Mouse (Mus musculus): Measurements from ENCODE around the gene Slc17a7. TPM values are rescaled to one million over a fixed set of nuclear protein-coding genes. Genes with fewer than 3 reads are reported as not detected.

Slc17a7 gene
- polyA plus RNA-seq, 1 experiment, result 34.1 TPM

GRCm38 (mm10) chr7:45139904-45140723 is 23.6 kb upstream of the Slc17a7 start:
- Histone ChIP-seq H3K36me3 (ENCODE audit: control insufficient read depth, insufficient read depth, low read length) (no peaks in the 10 kb centered on the region), H3K27me3 (ENCODE audit: control insufficient read depth, insufficient read depth, low read length) (no peaks in the 10 kb centered on the region), H3K4me1 (ENCODE audit: control insufficient read depth, insufficient read depth, low read length) (peaks cover 2% of the 10 kb centered on the region), H3K27ac (ENCODE audit: control insufficient read depth, insufficient read depth, low read depth, low read length) (no peak overlapping the region), H3K4me3 (ENCODE audit: control insufficient read depth, low read depth, low read length) (no peak overlapping the region)
- TF ChIP-seq CTCF (IDR thresholded peaks at IDR 0.05; ENCODE audit: control insufficient read depth, insufficient read depth, insufficient replicate concordance, low read depth, low read length) (no peak), POLR2A (IDR thresholded peaks at IDR 0.05; ENCODE audit: control insufficient read depth, low read depth, low read length) (no peak)

- H3K4me3 ChIP-seq (ENCODE audit: control insufficient read depth, low read depth, low read length), result no peak overlapping the region
- no peaks in the 10 kb centered on the region for H3K36me3 ChIP-seq (ENCODE audit: control insufficient read depth, insufficient read depth, low read length)
- no peaks in the 10 kb centered on the region; the same call in none of the 2 replicates for H3K4me1 ChIP-seq (ENCODE audit: control insufficient read depth, insufficient read depth, low read length)
- H3K27me3 ChIP-seq (ENCODE audit: control insufficient read depth, insufficient read depth, low read length), result no peaks in the 10 kb centered on the region
- TF ChIP-seq POLR2A (IDR thresholded peaks at IDR 0.05; ENCODE audit: control insufficient read depth, low read depth, low read length), result no peak
- TF ChIP-seq CTCF (IDR thresholded peaks at IDR 0.05; ENCODE audit: control insufficient read depth, insufficient read depth, insufficient replicate concordance, low read depth, low read length), result no peak
- H3K27ac ChIP-seq (ENCODE audit: control insufficient read depth, insufficient read depth, low read depth, low read length), result no peak overlapping the region
Measured at GRCm38 (mm10) chr7:45141319-45141718, 22.4 kb upstream of the Slc17a7 start.

GRCm38 (mm10) chr7:45141914-45142313 is 21.8 kb upstream of the Slc17a7 start:
- TF ChIP-seq CTCF (IDR thresholded peaks at IDR 0.05; ENCODE audit: control insufficient read depth, insufficient read depth, insufficient replicate concordance, low read depth, low read length) (no peak), POLR2A (IDR thresholded peaks at IDR 0.05; ENCODE audit: control insufficient read depth, low read depth, low read length) (no peak)
- Histone ChIP-seq H3K4me3 (ENCODE audit: control insufficient read depth, low read depth, low read length) (no peak overlapping the region), H3K27me3 (ENCODE audit: control insufficient read depth, insufficient read depth, low read length) (no peaks in the 10 kb centered on the region), H3K4me1 (ENCODE audit: control insufficient read depth, insufficient read depth, low read length) (no peaks in the 10 kb centered on the region; the same call in none of the 2 replicates), H3K36me3 (ENCODE audit: control insufficient read depth, insufficient read depth, low read length) (no peaks in the 10 kb centered on the region), H3K27ac (ENCODE audit: control insufficient read depth, insufficient read depth, low read depth, low read length) (no peak overlapping the region)

- Histone ChIP-seq H3K27ac (ENCODE audit: control insufficient read depth, insufficient read depth, low read depth, low read length) (no peak overlapping the region), H3K4me1 (ENCODE audit: control insufficient read depth, insufficient read depth, low read length) (no peaks in the 10 kb centered on the region; the same call in none of the 2 replicates), H3K36me3 (ENCODE audit: control insufficient read depth, insufficient read depth, low read length) (no peaks in the 10 kb centered on the region), H3K27me3 (ENCODE audit: control insufficient read depth, insufficient read depth, low read length) (no peaks in the 10 kb centered on the region), H3K4me3 (ENCODE audit: control insufficient read depth, low read depth, low read length) (no peak overlapping the region)
- TF ChIP-seq CTCF (IDR thresholded peaks at IDR 0.05; ENCODE audit: control insufficient read depth, insufficient read depth, insufficient replicate concordance, low read depth, low read length), result no peak
- no peak for TF ChIP-seq POLR2A (IDR thresholded peaks at IDR 0.05; ENCODE audit: control insufficient read depth, low read depth, low read length)
Measured at GRCm38 (mm10) chr7:45144368-45145174, 19.2 kb upstream of the Slc17a7 start.

- TF ChIP-seq POLR2A (IDR thresholded peaks at IDR 0.05; ENCODE audit: control insufficient read depth, low read depth, low read length) (no peak), CTCF (IDR thresholded peaks at IDR 0.05; ENCODE audit: control insufficient read depth, insufficient read depth, insufficient replicate concordance, low read depth, low read length) (no peak)
- H3K27ac ChIP-seq (ENCODE audit: control insufficient read depth, insufficient read depth, low read depth, low read length), result no peak overlapping the region
- no peaks in the 10 kb centered on the region; the same call in 1 of the 2 replicates for H3K4me1 ChIP-seq (ENCODE audit: control insufficient read depth, insufficient read depth, low read length)
- H3K27me3 ChIP-seq (ENCODE audit: control insufficient read depth, insufficient read depth, low read length), result no peaks in the 10 kb centered on the region
- no peaks in the 10 kb centered on the region for H3K36me3 ChIP-seq (ENCODE audit: control insufficient read depth, insufficient read depth, low read length)
- H3K4me3 ChIP-seq (ENCODE audit: control insufficient read depth, low read depth, low read length), result no peak overlapping the region
Measured at GRCm38 (mm10) chr7:45145460-45145859, 18.3 kb upstream of the Slc17a7 start.

GRCm38 (mm10) chr7:45147267-45147666 is 16.5 kb upstream of the Slc17a7 start:
- no peak overlapping the region for H3K4me3 ChIP-seq (ENCODE audit: control insufficient read depth, low read depth, low read length)
- H3K27me3 ChIP-seq (ENCODE audit: control insufficient read depth, insufficient read depth, low read length), result no peaks in the 10 kb centered on the region
- no peaks in the 10 kb centered on the region for H3K4me1 ChIP-seq (ENCODE audit: control insufficient read depth, insufficient read depth, low read length)
- no peaks in the 10 kb centered on the region for H3K36me3 ChIP-seq (ENCODE audit: control insufficient read depth, insufficient read depth, low read length)
- TF ChIP-seq CTCF (IDR thresholded peaks at IDR 0.05; ENCODE audit: control insufficient read depth, insufficient read depth, insufficient replicate concordance, low read depth, low read length), result no peak
- TF ChIP-seq POLR2A (IDR thresholded peaks at IDR 0.05; ENCODE audit: control insufficient read depth, low read depth, low read length), result no peak
- no peak overlapping the region for H3K27ac ChIP-seq (ENCODE audit: control insufficient read depth, insufficient read depth, low read depth, low read length)

GRCm38 (mm10) chr7:45147899-45148298 is 15.8 kb upstream of the Slc17a7 start:
- no peaks in the 10 kb centered on the region for H3K36me3 ChIP-seq (ENCODE audit: control insufficient read depth, insufficient read depth, low read length)
- H3K4me3 ChIP-seq (ENCODE audit: control insufficient read depth, low read depth, low read length), result no peak overlapping the region
- no peak overlapping the region for H3K27ac ChIP-seq (ENCODE audit: control insufficient read depth, insufficient read depth, low read depth, low read length)
- H3K4me1 ChIP-seq (ENCODE audit: control insufficient read depth, insufficient read depth, low read length), result no peaks in the 10 kb centered on the region
- no peak for TF ChIP-seq CTCF (IDR thresholded peaks at IDR 0.05; ENCODE audit: control insufficient read depth, insufficient read depth, insufficient replicate concordance, low read depth, low read length)
- TF ChIP-seq POLR2A (IDR thresholded peaks at IDR 0.05; ENCODE audit: control insufficient read depth, low read depth, low read length), result no peak
- no peaks in the 10 kb centered on the region for H3K27me3 ChIP-seq (ENCODE audit: control insufficient read depth, insufficient read depth, low read length)

All from testis, adult 2 months (tissue).